Mouse (Mus musculus) limb, embryonic 14.5 days (tissue): ENCODE measurements around the gene Dexi. TPM values are rescaled to one million over a fixed set of nuclear protein-coding genes. Genes with fewer than 3 reads are reported as not detected.

Experiments used
- ATAC-seq: fragments of 200-750 bp; cut with Nextera tagmentation; 2 replicates; pipeline ENCODE4 v1.8.0; 2017; ENCODE audit warnings: low read depth, moderate number of reproducible peaks, moderate TSS enrichment; ENCODE audit not compliant: low FRiP score
- DNase-seq: peaks from one replicate; pipeline ENCODE4 v3.0.0-alpha.2; 2015; ENCODE audit warnings: low spot score
- H3K27ac ChIP-seq: fragments of 300-500 bp; sonication (generic); replicated peaks from 2 replicates; pipeline ENCODE4 v1.5.1; 2014; ENCODE audit warnings: low read depth, mild to moderate bottlenecking, low read length, moderate library complexity, mixed read lengths
- H3K27me3 ChIP-seq: fragments of 300-500 bp; sonication (generic); 2 replicates; pipeline ENCODE4 v1.6.1; 2014; ENCODE audit warnings: low read length, mixed read lengths; ENCODE audit not compliant: control insufficient read depth, insufficient read depth
- H3K36me3 ChIP-seq: fragments of 300-500 bp; sonication (generic); 2 replicates; pipeline ENCODE4 v1.6.1; 2014; ENCODE audit warnings: mild to moderate bottlenecking, low read length, moderate library complexity, mixed read lengths; ENCODE audit not compliant: control insufficient read depth, insufficient read depth
- H3K4me1 ChIP-seq: fragments of 300-500 bp; sonication (generic); 2 replicates; pipeline ENCODE4 v1.6.1; 2014; ENCODE audit warnings: antibody characterized with exemption, low read length, mixed read lengths; ENCODE audit not compliant: control insufficient read depth, insufficient read depth
- H3K4me2 ChIP-seq: fragments of 300-500 bp; sonication (generic); replicated peaks from 2 replicates; pipeline ENCODE4 v1.6.1; 2014; ENCODE audit warnings: low read depth, mild to moderate bottlenecking, low read length, moderate library complexity; ENCODE audit not compliant: severe bottlenecking
- H3K4me3 ChIP-seq: fragments of 300-500 bp; sonication (generic); replicated peaks from 2 replicates; pipeline ENCODE4 v1.5.1; 2014; ENCODE audit warnings: low read length
- H3K9ac ChIP-seq: fragments of 300-500 bp; sonication (generic); 2 replicates; pipeline ENCODE4 v1.6.1; 2014; ENCODE audit warnings: mild to moderate bottlenecking, low read depth, low read length, moderate library complexity; ENCODE audit not compliant: severe bottlenecking
- H3K9me3 ChIP-seq: fragments of 300-500 bp; sonication (generic); 2 replicates; pipeline ENCODE4 v1.6.1; 2016; ENCODE audit warnings: low read length; ENCODE audit not compliant: control insufficient read depth
- POLR2A ChIP-seq: fragments of 200-500 bp; IDR thresholded peaks from 2 replicates; pipeline ENCODE4 v1.8.0; 2012; ENCODE audit warnings: inconsistent platforms, mild to moderate bottlenecking, moderate library complexity, borderline replicate concordance; ENCODE audit not compliant: insufficient read depth, insufficient read length; ENCODE audit errors: extremely low read depth
- WGBS: fragments of 180-500 bp; shearing (Covaris S2); extraction: QIAGEN DNeasy Blood & Tissue Kit; methylation state at CpG from one replicate; pipeline ENCODE4 v1.1.7; 2014; 5-methylcytosine and 5-hydroxymethylcytosine counted together
- polyA plus RNA-seq, 2 experiments: library from polyadenylated mRNA; depleted of rRNA in 1 of 2; stranded (reverse) in 1 of 2; unstranded in 1 of 2; fragments of >200 nt; fragmentation: Nextera tagmentation in 1 of 2; extraction: Ambion mirVana in 1 of 2; gene quantifications; 2 replicates each; pipeline versions ENCODE4 v1.2.1 to v1.2.3; 2012 to 2014

The Dexi gene
- polyA plus RNA-seq, 2 experiments, result 31.5 to 51.2 TPM

DNA sequence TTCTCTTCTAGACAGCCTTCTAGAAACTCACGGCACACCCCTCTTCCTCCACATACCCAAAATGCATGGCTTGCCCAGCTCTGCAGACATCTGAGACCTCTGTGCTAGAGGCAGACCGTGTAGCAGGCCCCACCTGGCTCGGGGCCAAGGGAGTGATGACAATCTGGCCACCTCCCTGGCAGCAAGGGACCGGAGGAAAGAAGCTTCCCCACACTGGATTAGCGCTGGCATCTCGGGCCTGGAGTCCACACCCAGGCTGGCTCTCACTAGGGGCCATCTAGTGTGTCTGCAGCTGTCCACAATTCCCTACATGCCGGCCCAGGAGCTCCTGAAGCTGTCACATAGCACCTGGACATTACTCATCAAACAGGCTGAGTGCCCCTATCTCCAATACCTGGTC lies 8.3 kb downstream of the Dexi start:
- no peak overlapping the region for H3K27ac ChIP-seq
- H3K9ac ChIP-seq, result no peak overlapping the region
- H3K4me2 ChIP-seq, result no peak overlapping the region
- peaks cover 49% of the 10 kb centered on the region for H3K36me3 ChIP-seq
- no peak for TF ChIP-seq POLR2A
- H3K27me3 ChIP-seq, result no peaks in the 10 kb centered on the region
- WGBS, result 76% methylated on average over 7 of the region's 7 CpGs
- no peaks in the 10 kb centered on the region for H3K9me3 ChIP-seq
- H3K4me3 ChIP-seq, result no peak overlapping the region
- peaks cover 7% of the 10 kb centered on the region for H3K4me1 ChIP-seq
- DNase-seq (peak; percentile 28), ATAC-seq (no peak)

DNA sequence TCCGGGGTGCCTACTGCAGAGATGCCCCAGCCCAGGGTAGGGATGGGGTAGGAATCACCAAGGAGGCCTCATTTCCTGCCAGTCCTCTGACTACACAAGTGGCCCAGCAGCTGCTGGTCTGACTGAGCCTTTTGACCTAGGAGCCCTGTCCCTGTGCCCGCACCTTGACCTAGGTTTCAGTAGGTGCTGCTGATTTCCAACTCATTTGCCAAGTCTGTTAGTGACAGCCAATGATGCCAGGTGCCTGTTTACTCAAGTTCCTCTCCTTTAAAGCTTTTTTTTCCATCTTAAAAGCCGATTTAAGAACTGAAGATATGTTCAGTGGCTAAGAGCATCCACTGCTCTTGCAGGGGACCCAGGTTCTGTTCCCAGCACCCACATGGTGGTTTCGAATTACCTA lies 9.1 kb downstream of the Dexi start:
- Histone ChIP-seq H3K4me3 (no peak overlapping the region), H3K4me1 (no peaks in the 10 kb centered on the region; the same call in 1 of the 2 replicates), H3K27me3 (no peaks in the 10 kb centered on the region), H3K4me2 (no peak overlapping the region), H3K27ac (no peak overlapping the region), H3K9me3 (no peaks in the 10 kb centered on the region), H3K9ac (no peak overlapping the region), H3K36me3 (peaks cover 52% of the 10 kb centered on the region)
- TF ChIP-seq POLR2A, result no peak
- ATAC-seq, result no peak
- no peak for DNase-seq
- WGBS, result 92% methylated on average over 4 of the region's 4 CpGs

DNA sequence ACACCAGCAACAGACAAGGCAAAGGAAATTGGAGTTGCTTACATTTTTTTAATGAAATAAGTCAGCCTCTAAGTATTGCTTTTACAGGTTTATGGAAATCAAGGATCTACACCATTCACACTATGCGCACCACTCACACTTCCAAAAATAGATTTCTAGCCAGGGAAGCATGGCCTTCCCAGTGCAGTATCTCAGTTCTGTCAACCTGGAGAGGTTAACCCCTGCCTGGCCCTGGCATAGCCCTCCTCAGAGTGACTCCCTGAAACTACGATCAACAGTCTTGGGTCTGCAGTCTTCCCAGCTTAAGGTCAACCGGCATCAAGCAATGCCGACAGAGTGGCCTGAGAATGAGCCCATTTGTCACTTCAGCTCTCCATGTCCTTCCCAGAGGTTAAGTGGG lies 12.7 kb downstream of the Dexi start:
- WGBS, result 95% methylated on average over 4 of the region's 4 CpGs
- Histone ChIP-seq H3K9ac (no peak overlapping the region), H3K4me2 (no peak overlapping the region), H3K36me3 (peaks cover 34% of the 10 kb centered on the region), H3K27me3 (no peaks in the 10 kb centered on the region), H3K4me3 (no peak overlapping the region), H3K4me1 (no peaks in the 10 kb centered on the region), H3K27ac (no peak overlapping the region), H3K9me3 (no peaks in the 10 kb centered on the region)
- no peak for TF ChIP-seq POLR2A
- no peak for DNase-seq
- ATAC-seq, result no peak

DNA sequence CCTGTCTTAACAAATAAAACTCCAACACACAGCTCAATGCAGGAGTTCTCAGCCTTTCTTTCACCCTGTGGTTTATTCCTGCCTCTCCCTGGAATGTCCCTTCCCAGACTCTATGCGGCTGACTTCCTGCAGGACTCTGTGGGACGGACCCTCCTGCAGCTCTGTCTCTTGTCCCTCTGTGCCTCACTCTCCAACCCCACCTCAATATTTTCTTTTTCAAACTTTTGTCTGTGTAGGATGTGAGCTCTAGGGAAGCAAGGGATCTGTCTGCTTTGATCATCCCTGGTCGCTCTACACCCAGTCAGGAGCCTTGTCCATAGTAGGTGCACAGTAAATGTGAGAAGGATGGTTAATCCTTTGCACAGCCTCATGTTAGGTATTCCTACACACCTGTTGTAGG lies 14.5 kb downstream of the Dexi start:
- 83% methylated on average over 3 of the region's 3 CpGs for WGBS
- Histone ChIP-seq H3K4me3 (no peak overlapping the region), H3K9ac (no peak overlapping the region), H3K4me1 (no peaks in the 10 kb centered on the region), H3K27ac (no peak overlapping the region), H3K36me3 (peaks cover 28% of the 10 kb centered on the region), H3K4me2 (no peak overlapping the region), H3K27me3 (no peaks in the 10 kb centered on the region), H3K9me3 (no peaks in the 10 kb centered on the region)
- DNase-seq (no peak), ATAC-seq (no peak)
- no peak for TF ChIP-seq POLR2A

DNA sequence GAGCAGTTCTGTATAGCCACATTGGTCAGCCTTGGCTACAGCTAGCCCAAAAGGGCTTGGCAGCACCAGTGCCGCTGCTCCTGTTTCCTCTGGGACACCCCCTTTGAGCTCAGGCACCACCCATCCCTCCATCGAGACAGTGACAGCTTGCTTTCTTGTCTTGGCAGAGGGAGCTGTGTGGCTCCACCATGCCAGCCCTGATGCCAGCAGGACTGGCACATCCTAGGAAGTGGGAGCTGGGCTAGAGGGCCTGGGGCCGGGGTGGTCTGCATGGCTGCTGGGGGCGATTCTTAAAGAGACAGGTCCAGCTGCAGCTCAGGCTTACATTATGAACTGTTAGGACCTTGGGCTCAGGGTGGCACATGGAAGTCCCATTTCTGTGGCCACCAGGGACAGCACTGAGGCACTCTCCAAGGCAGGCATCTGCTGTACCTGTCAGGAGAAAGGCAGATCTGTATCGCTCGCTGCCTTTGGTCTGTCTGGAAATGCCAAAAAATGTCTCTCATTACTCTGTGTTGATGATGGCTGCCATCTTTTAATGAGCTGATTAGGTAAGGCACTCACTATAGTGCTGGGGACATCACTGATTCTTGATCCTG lies 15.7 kb downstream of the Dexi start:
- no peak overlapping the region for H3K9ac ChIP-seq
- no peaks in the 10 kb centered on the region for H3K27me3 ChIP-seq
- H3K27ac ChIP-seq, result no peak overlapping the region
- peaks cover 22% of the 10 kb centered on the region for H3K36me3 ChIP-seq
- H3K4me2 ChIP-seq, result no peak overlapping the region
- WGBS, result 75% methylated on average over 6 of the region's 6 CpGs
- no peak overlapping the region for H3K4me3 ChIP-seq
- H3K9me3 ChIP-seq, result no peaks in the 10 kb centered on the region
- no peak for DNase-seq
- H3K4me1 ChIP-seq, result no peaks in the 10 kb centered on the region
- no peak for TF ChIP-seq POLR2A
- ATAC-seq, result no peak

DNA sequence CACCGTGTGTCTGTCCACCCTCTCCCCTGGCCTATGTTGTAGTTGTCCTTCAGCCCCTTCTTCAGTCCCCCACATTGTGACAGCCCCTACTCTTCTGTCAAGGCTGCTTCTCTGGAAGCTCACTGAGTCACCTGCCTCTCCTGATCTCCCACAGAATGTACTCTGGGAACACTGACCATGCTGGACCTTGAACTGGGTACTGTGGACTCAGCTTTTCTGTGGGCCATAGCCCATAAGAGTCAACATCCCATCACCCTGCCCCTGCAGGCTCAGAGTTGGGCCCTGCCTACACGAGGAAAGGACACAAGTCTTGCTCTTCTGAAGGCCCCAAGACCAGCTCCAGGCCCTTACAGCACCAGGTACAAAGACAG lies 17.3 kb downstream of the Dexi start:
- TF ChIP-seq POLR2A, result no peak
- Histone ChIP-seq H3K27me3 (no peaks in the 10 kb centered on the region), H3K4me2 (no peak overlapping the region), H3K36me3 (peaks cover 12% of the 10 kb centered on the region; the same call in 1 of the 2 replicates), H3K27ac (no peak overlapping the region), H3K4me3 (no peak overlapping the region), H3K4me1 (no peaks in the 10 kb centered on the region), H3K9ac (no peak overlapping the region), H3K9me3 (no peaks in the 10 kb centered on the region)
- no peak for DNase-seq
- 78% methylated on average over 2 of the region's 2 CpGs for WGBS
- ATAC-seq, result no peak
